Mouse (Mus musculus): ENCODE results near the gene Wdr11. TPM values are rescaled to one million over a fixed set of nuclear protein-coding genes. Genes with fewer than 3 reads are reported as not detected.
A peak's percentile ranks its signal among the peaks of the same experiment; 100 is the strongest.

The Wdr11 gene
- total and polyA plus RNA-seq, 3 experiments: 15.9 to 39.4 TPM; not detected in 1

DNA sequence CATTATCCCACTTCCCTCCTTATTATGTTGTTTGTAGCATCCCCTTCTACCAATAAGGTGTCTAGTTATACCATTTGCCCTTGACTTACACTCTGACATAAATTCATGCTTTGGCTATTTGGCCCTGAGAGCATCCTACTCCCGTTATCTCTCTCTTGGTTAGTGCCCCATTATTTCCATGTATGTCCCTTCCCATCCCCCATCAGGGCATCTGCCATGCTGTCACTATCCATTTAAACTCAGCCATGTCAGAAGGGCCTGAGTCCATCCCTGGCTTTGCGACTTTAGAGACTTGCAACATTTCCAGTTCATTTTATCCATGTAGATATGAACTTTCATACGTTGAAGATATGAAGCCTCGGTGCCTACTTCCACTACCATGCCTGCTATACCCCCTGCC is 51.6 kb downstream of the Wdr11 start:
- no peaks in the 10 kb centered on the region for H3K27me3 ChIP-seq (ENCODE audit: control insufficient read depth in 1 of 2, insufficient read depth in 2 of 2, low read length in 2 of 2)
- H3K36me3 ChIP-seq (ENCODE audit: control insufficient read depth in 1 of 2, insufficient read depth in 2 of 2, low read length in 2 of 2): no peaks in the 10 kb centered on the region
- H3K9me3 ChIP-seq (replicated peaks; ENCODE audit: insufficient read depth, low read length): no peaks in the 10 kb centered on the region
- H3K27ac ChIP-seq (ENCODE audit: control insufficient read depth, low read depth, low read length): no peak overlapping the region
- TF ChIP-seq UBTF (IDR thresholded peaks at IDR 0.05; ENCODE audit: borderline replicate concordance, insufficient read depth, low read depth, low read length) (no peak), MEF2A (IDR thresholded peaks at IDR 0.05; ENCODE audit: extremely low read depth, insufficient replicate concordance, low read depth, low read length, poor library complexity, severe bottlenecking) (no peak), MAX (IDR thresholded peaks at IDR 0.05; ENCODE audit: low read length) (no peak), MYB (IDR thresholded peaks at IDR 0.05; ENCODE audit: low read depth, low read length) (no peak), NELFE (IDR thresholded peaks at IDR 0.05; ENCODE audit: low read depth, low read length) (no peak), MXI1 (IDR thresholded peaks at IDR 0.05; ENCODE audit: low read depth, low read length) (no peak), GABPA (IDR thresholded peaks at IDR 0.05; ENCODE audit: low read depth, low read length) (no peak), ETS1 (IDR thresholded peaks at IDR 0.05; ENCODE audit: low read depth, low read length) (no peak), RCOR1 (IDR thresholded peaks at IDR 0.05; ENCODE audit: low read depth, low read length) (no peak), USF2 (IDR thresholded peaks at IDR 0.05; ENCODE audit: borderline replicate concordance in 1 of 2, insufficient read depth in 1 of 2, low read depth in 1 of 2, low read length in 2 of 2) (no peak), KAT2A (conservative IDR thresholded peaks at IDR 0.05; ENCODE audit: low read depth, low read length) (no peak), HCFC1 (IDR thresholded peaks at IDR 0.05; ENCODE audit: low read depth, low read length) (no peak), CTCF (IDR thresholded peaks at IDR 0.05 in 2 of 3, conservative IDR thresholded peaks at IDR 0.05 in 1 of 3; ENCODE audit: control insufficient read depth in 1 of 3, insufficient read depth in 1 of 3, low read depth in 2 of 3, low read length in 3 of 3, poor library complexity in 1 of 3, severe bottlenecking in 1 of 3) (no peak), MAZ (IDR thresholded peaks at IDR 0.05; ENCODE audit: low read depth, low read length) (no peak), USF1 (IDR thresholded peaks at IDR 0.05; ENCODE audit: low read depth, low read length) (no peak), ELF1 (IDR thresholded peaks at IDR 0.05; ENCODE audit: low read depth, low read length) (no peak), POLR2A (IDR thresholded peaks at IDR 0.05; ENCODE audit: control insufficient read depth in 1 of 2, insufficient read depth in 1 of 2, low read depth in 1 of 2, low read length in 2 of 2, poor library complexity in 1 of 2) (no peak)
- no peak for DNase-seq (ENCODE audit: low read depth, low spot score)
- H3K4me1 ChIP-seq (ENCODE audit: control insufficient read depth in 1 of 2, insufficient read depth in 2 of 2, low read length in 2 of 2): no peaks in the 10 kb centered on the region
- no peak overlapping the region for H3K4me3 ChIP-seq (ENCODE audit: control insufficient read depth in 1 of 2, insufficient read depth in 1 of 2, low read depth in 2 of 2, low read length in 2 of 2)
- no peak overlapping the region for H3K9ac ChIP-seq (ENCODE audit: control insufficient read depth, low read depth, low read length, poor library complexity, severe bottlenecking)
- H3K79me2 ChIP-seq (ENCODE audit: control insufficient read depth, insufficient read depth, low read length, poor library complexity): no peaks in the 10 kb centered on the region

DNA sequence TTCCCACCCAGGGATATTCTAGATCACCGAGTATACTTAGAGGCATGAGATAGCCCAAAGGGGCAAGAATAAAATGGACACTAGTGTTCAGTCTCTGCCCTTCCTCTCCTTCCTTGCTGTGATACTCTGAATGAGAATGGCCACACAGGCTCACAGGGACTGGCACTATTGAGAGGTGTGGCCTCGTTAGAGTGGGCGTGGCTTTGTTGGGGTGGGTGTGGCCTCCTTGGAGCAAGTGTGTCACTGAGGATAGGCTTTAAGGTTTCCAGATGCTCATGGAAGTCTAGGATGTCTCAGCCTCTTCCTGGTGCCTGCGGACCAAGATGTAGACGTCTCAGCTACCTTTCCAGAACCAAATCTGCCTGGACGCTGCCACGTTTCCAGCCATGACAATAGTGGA is 56.1 kb downstream of the Wdr11 start:
- no peak overlapping the region for H3K4me3 ChIP-seq (ENCODE audit: control insufficient read depth in 1 of 2, insufficient read depth in 1 of 2, low read depth in 2 of 2, low read length in 2 of 2)
- H3K36me3 ChIP-seq (ENCODE audit: control insufficient read depth in 1 of 2, insufficient read depth in 2 of 2, low read length in 2 of 2): no peaks in the 10 kb centered on the region
- TF ChIP-seq BHLHE40 (IDR thresholded peaks at IDR 0.05; ENCODE audit: borderline replicate concordance, low read depth, low read length) (no peak), SIN3A (IDR thresholded peaks at IDR 0.05; ENCODE audit: low read length) (no peak), KAT2A (conservative IDR thresholded peaks at IDR 0.05; ENCODE audit: low read depth, low read length) (no peak), POLR2AphosphoS5 (IDR thresholded peaks at IDR 0.05; ENCODE audit: borderline replicate concordance, low read depth, low read length) (no peak)
- no peaks in the 10 kb centered on the region for H3K79me2 ChIP-seq (ENCODE audit: control insufficient read depth, insufficient read depth, low read length, poor library complexity)
- H3K4me1 ChIP-seq (ENCODE audit: control insufficient read depth in 1 of 2, insufficient read depth in 2 of 2, low read length in 2 of 2): peaks cover 0 to 4% of the 10 kb centered on the region in 2 experiments; a peak in 1 of 4 replicates
- no peak overlapping the region for H3K27ac ChIP-seq (ENCODE audit: control insufficient read depth, low read depth, low read length)
- no peak overlapping the region for H3K9ac ChIP-seq (ENCODE audit: control insufficient read depth, low read depth, low read length, poor library complexity, severe bottlenecking)
- H3K27me3 ChIP-seq (ENCODE audit: control insufficient read depth in 1 of 2, insufficient read depth in 2 of 2, low read length in 2 of 2): no peaks in the 10 kb centered on the region
- DNase-seq (ENCODE audit: low read depth, low spot score): peak; percentile 26
- H3K9me3 ChIP-seq (replicated peaks; ENCODE audit: insufficient read depth, low read length): no peaks in the 10 kb centered on the region
